Mouse (Mus musculus) urinary bladder, postnatal 10 days (tissue): ENCODE results near the gene Desi2.
A peak's percentile ranks its signal among the peaks of the same experiment; 100 is the strongest.
"Not testable (repeated sequence)": the region's sequence is repeated elsewhere in the genome, so short reads cannot be mapped to it uniquely, and the experiment has no call there.

Experiments
- DNase-seq: peaks from one replicate; pipeline ENCODE4 v3.0.0; 2022; ENCODE audit warnings: low spot score

The Desi2 gene

GRCm38 (mm10) chr1:178187216-178187791 is at the start of gene Desi2:
Gene Desi2 (plus strand): TSS chr1:178187417.
- DNase-seq: peak; percentile 68

DNA sequence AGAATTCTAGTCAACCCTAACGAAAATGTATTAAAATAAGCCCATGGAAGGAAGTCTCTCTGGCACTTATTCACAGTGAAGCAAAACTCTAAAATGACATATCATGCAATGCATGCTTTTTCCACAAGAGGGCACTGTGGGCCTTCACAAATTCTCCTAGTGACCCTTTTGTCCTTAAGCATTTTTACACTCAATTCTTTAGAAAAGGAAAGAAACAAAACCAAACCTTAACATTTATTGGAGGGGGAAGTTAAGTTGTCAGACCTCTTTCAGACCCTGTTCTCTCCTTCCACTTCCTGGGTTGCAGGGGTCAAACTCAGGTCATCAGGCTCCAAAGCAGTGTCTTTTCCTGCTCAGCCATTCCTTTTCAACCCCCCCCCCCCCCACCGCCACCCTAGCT is 40.7 kb upstream of the Desi2 start:
- not testable (repeated sequence) for DNase-seq

DNA sequence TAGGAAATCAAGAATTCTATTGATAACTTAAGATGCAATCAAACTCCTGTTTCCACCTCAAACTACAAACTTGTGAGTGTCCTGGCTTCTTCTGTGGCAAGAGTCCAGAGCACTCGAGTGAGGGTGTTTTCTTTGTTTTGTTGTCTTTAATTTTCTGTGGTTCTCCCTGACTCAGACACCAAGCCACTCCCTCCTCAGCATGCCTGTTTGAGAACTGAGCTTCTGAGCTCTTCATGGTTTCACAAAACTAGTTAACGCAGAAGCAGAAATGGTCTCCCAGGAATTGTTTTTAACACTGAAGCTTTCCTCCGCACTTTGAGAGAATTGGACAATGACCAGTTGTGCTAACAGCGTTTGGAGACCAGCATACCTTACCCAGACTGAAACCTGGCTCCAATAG is 40.3 kb upstream of the Desi2 start:
- DNase-seq: not testable (repeated sequence)

DNA sequence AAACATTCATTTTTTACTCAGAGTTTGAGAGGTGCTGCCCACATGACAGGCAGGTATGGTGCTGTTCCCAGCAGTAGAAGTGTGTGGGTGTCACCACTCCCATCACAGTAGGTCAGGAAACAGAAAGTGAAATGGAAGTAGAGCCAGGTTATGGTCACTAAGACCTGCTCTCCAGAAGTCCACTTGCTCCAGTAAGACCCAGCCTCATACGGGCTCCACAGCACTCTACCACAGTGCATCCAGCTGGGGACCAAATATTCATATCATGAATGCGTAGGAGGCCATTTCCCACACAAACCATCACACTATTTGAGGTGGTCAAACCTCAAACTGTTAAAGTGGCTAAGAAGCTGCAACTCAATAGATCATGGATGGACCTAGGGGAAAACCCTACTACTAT is 5.0 kb upstream of the Desi2 start:
- no peak for DNase-seq

GRCm38 (mm10) chr1:178185591-178185990 is 1.6 kb upstream of the Desi2 start:
- DNase-seq: no peak

DNA sequence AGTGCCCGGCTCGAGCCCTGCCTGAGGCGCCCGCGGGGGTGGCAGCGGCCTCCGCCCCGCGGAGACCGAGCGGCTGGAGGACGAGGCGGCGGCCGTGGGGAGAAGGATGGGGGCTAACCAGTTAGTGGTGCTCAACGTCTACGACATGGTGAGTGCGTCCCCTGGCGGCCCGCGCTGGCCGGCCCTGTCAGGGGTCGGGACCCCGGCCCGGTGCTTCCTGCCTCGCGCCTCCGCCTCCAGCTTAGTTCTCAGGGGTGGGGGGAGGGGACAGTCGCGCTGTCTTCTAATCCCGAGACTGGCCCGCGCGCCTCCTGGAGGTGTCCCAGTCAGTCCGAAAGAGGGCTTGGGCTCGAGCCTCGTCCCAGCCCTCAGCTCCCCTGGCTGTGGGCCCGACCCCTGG is 593 bp downstream of the Desi2 start:
- not testable (repeated sequence) for DNase-seq

DNA sequence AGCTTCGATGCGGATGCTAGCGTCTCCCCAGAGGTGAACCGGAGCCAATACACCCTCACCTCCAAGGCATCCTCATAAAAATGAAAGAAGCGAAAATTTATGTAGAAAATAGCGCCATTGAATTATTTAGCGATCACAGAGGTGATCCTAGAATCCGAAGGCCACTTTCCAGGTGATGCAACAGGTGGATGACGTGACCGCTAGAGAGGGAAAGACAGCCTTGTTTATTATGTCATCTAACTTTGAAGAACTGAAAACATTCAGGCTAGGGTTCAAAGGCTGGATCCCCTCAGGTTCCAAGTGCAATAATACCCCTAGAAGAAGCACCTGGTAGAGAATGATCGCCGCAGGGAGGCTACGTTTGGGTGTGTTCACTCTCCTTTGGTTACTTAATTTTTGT is 1.2 kb downstream of the Desi2 start:
- DNase-seq: no peak

GRCm38 (mm10) chr1:178205701-178206325 is 18.6 kb downstream of the Desi2 start:
- no peak for DNase-seq

- DNase-seq: not testable (repeated sequence)
Observed at GRCm38 (mm10) chr1:178207856-178208255, 20.6 kb downstream of the Desi2 start.

GRCm38 (mm10) chr1:178209966-178210365 is 22.7 kb downstream of the Desi2 start:
- no peak for DNase-seq

DNA sequence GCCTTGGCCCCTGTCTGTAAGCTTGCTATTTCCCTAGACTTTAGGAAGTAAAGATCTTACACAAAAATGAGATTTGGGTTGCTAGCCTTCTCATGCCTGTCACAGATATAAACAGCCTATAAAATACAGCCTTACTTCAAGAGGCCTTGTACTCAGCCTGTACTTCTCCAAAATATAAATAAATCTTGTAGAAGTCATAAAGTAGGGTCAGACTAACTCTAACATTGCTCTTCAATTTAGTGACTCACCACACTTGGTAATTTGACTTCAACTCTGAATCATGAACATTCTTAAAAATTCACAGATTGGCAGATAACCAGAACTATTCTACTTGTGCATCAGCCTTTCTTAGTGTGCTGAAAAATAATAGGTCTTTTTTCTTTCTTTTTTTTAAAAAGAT is 29.9 kb downstream of the Desi2 start:
- no peak for DNase-seq

GRCm38 (mm10) chr1:178218305-178218704 is 31.1 kb downstream of the Desi2 start:
- no peak for DNase-seq

GRCm38 (mm10) chr1:178219166-178220077 is 32.2 kb downstream of the Desi2 start:
- no peak for DNase-seq

DNA sequence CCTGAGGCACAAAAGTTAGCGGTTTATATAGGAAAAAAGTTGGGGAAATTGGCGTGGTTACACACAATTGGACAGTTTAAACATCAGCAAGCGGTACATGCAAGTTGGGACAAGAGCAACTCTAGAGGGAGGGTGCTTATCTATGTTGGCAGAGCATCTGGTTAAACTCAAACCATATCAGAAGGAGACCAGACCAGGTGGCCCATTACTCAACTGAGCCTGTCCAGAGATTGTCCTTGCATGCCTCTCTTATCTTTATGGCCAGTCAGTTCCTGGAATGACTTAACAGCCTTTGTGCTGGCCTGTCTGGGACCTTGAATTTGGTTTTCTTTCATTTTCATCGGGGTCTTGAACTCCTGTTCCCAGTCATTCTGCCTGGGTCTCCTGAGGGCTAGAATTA is 41.7 kb downstream of the Desi2 start:
- DNase-seq: not testable (repeated sequence)

DNA sequence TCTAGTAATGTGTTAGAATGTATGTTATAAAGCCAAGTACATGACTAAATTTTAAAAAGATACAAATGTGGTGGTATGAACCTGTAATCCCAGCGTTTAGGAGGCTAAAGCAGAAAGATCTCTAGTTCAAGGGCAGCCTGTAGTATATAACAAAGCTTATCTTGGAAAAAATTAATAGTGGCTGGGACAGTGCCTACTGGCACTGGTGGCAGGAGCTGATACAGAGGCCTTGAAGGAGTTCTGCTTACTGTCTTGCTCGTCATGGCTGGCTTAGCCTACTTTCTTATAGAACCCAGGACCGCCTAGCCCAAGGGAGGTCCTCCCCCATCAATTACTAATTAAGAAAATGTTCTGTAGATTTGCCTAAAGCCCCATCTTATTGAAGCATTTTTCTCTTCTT is 46.9 kb downstream of the Desi2 start:
- no peak for DNase-seq

DNA sequence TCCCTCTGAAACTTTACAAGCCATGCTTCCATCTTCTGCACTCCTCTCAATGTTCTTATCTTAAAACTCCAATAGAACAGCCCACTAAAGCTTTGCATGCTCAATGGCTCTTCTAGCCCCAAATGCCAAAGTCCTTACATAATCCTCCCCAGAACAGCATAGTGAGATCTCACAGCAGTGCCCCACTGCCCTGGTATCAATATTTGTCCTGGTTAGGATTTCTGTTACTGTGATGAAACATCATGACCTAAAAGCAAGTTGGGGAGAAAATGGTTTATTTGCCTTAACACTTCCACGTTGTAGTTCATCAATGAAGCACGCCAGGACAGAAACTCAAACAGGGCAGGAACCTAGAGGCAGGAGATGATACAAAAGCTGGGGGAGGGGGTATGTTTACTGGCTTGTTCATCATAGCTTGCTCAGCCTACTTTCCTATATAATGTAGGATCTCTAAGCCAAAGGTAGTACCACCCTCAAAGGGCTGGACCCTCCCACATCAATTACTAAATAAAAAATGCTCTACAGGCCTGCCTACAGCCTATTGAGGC is 48.8 kb downstream of the Desi2 start:
- no peak for DNase-seq

DNA sequence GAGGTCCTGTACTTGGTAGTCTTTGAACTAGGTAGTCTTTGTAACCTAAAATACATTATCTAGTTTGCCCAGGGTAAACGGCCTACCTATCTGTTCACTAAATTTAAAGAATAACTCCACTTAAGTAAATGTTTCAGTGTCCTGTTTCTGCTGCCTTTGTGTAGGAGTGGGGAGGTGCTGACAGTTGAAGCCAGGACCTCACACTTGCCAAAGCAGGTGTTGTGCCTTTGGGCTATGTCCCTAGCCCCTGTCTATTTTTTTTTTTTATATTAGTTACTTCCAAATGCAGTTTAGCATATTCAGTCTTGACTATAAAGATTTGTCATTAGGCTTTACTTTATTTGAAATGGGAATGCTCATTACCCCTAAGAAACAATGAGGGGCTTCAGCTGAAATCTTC is 51.5 kb downstream of the Desi2 start:
- DNase-seq: no peak

- no peak for DNase-seq
Observed at GRCm38 (mm10) chr1:178241884-178242508, 54.8 kb downstream of the Desi2 start.

GRCm38 (mm10) chr1:178248107-178248820 is 61.0 kb downstream of the Desi2 start:
- no peak for DNase-seq

DNA sequence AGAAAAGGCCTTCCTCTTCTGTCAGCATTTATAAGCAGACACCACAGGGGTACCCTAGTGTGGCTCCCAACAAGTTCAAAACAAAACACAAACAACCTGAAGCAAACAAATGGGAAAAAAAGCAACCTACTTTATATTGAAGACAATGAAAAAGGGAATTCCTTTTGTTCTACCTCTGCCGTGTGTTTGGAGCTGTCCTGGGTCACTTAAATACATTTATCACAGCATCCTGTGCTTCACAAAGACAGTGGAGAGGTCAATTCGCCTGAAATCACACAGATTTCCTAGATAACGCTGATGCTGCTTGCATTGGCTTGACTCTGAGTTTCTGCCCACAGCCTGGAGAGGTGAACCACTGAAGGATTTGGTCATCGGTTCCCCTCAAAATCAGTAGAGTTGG is 67.4 kb downstream of the Desi2 start:
- DNase-seq: no peak

- no peak for DNase-seq
Observed at GRCm38 (mm10) chr1:178256351-178256750, 69.1 kb downstream of the Desi2 start.

- DNase-seq: no peak
Observed at GRCm38 (mm10) chr1:178258821-178259220, 71.6 kb downstream of the Desi2 start.
